Mouse (Mus musculus) gastrocnemius, adult 8-10 months (tissue): ENCODE data around the gene Barhl2. TPM values are rescaled to one million over a fixed set of nuclear protein-coding genes. Genes with fewer than 3 reads are reported as not detected.

Source experiments
- DNase-seq, 2 experiments: peaks; one replicate each; pipeline ENCODE4 v3.0.0; 2022; ENCODE audit warnings: low spot score in 2 of 2
- total RNA-seq, 4 experiments: library from RNA; stranded (reverse); gene quantifications; 2 replicates each; pipeline ENCODE4 v1.2.4; 2022

Gene Barhl2
- total RNA-seq, 4 experiments from 2014 or later, result not detected

GRCm38 (mm10) chr5:106416550-106416949 is 41.4 kb downstream of the Barhl2 start:
- DNase-seq, result no peak

GRCm38 (mm10) chr5:106415734-106416133 is 42.2 kb downstream of the Barhl2 start:
- DNase-seq, result no peak

GRCm38 (mm10) chr5:106402761-106403160 is 55.2 kb downstream of the Barhl2 start:
- DNase-seq, result no peak

Other genes with a start within 250 kb of the Barhl2 start
- not detected for gene Gm17304, start 150.9 kb upstream of the Barhl2 start, total RNA-seq
- gene Zfp644, start 239.1 kb upstream of the Barhl2 start, total RNA-seq, result 10 to 100 TPM; 46.7 to 56.8 (median 48.4) TPM